Mouse (Mus musculus) lung, embryonic 16.5 days (tissue): ENCODE results near the gene Klhdc10. TPM values are rescaled to one million over a fixed set of nuclear protein-coding genes. Genes with fewer than 3 reads are reported as not detected.
A peak's percentile ranks its signal among the peaks of the same experiment; 100 is the strongest.

Experiments used
- ATAC-seq: fragments of 200-750 bp; cut with Nextera tagmentation; 2 replicates; pipeline ENCODE4 v1.8.0; 2017; ENCODE audit warnings: low read depth, mild to moderate bottlenecking, moderate library complexity
- H3K27ac ChIP-seq: fragments of 300-500 bp; sonication (generic); 2 replicates; pipeline ENCODE4 v1.5.1; 2014; ENCODE audit warnings: mild to moderate bottlenecking, control low read depth, low read length
- H3K27me3 ChIP-seq: fragments of 300-500 bp; sonication (generic); 2 replicates; pipeline ENCODE4 v1.6.1; 2014; ENCODE audit warnings: low read depth, low read length, mixed read lengths; ENCODE audit not compliant: control insufficient read depth, insufficient read depth
- H3K36me3 ChIP-seq: fragments of 300-500 bp; sonication (generic); 2 replicates; pipeline ENCODE4 v1.6.1; 2014; ENCODE audit warnings: low read length; ENCODE audit not compliant: control insufficient read depth, insufficient read depth
- H3K4me1 ChIP-seq: fragments of 300-500 bp; sonication (generic); replicated peaks from 2 replicates; pipeline ENCODE4 v1.6.1; 2014; ENCODE audit warnings: low read length, mixed read lengths; ENCODE audit not compliant: control insufficient read depth, insufficient read depth
- H3K4me2 ChIP-seq: fragments of 300-500 bp; sonication (generic); 2 replicates; pipeline ENCODE4 v1.6.1; 2014; ENCODE audit warnings: low read depth, low read length, control low read depth
- H3K4me3 ChIP-seq: fragments of 300-500 bp; sonication (generic); 2 replicates; pipeline ENCODE4 v1.5.1; 2014; ENCODE audit warnings: mild to moderate bottlenecking, low read length, control low read depth
- H3K9ac ChIP-seq: fragments of 300-500 bp; sonication (generic); 2 replicates; pipeline ENCODE4 v1.6.1; 2014; ENCODE audit warnings: low read length, control low read depth
- H3K9me3 ChIP-seq: fragments of 300-500 bp; sonication (generic); 2 replicates; pipeline ENCODE4 v1.6.1; 2016; ENCODE audit warnings: low read length; ENCODE audit not compliant: control insufficient read depth
- WGBS: fragments of 180-500 bp; shearing (Covaris S2); extraction: QIAGEN DNeasy Blood & Tissue Kit; methylation state at CpG from one replicate; pipeline ENCODE4 v1.1.7; 2014; 5-methylcytosine and 5-hydroxymethylcytosine counted together
- polyA plus RNA-seq: library from polyadenylated mRNA; unstranded; fragments of >200 nt; fragmentation: Nextera tagmentation; extraction: Ambion mirVana; gene quantifications from 2 replicates; pipeline ENCODE4 v1.2.1, GENCODE M21; 2015

Gene Klhdc10
- polyA plus RNA-seq, 1 experiment from 2014 or later = 22.6 TPM

- no peaks in the 10 kb centered on the region for H3K4me1 ChIP-seq
- H3K36me3 ChIP-seq = 0 out of 2 replicates have a peak, but pooled peaks cover 2% of the 10 kb centered on the region
- H3K4me3 ChIP-seq = no peak overlapping the region
- no peak for ATAC-seq
- 83% methylated on average over 2 of the region's 2 CpGs for WGBS
- H3K27ac ChIP-seq = no peak overlapping the region
- no peaks in the 10 kb centered on the region for H3K27me3 ChIP-seq
- no peak overlapping the region for H3K9ac ChIP-seq
- H3K9me3 ChIP-seq = no peaks in the 10 kb centered on the region
- no peak overlapping the region for H3K4me2 ChIP-seq
Observed at GRCm38 (mm10) chr6:30416126-30416525, 14.5 kb downstream of the Klhdc10 start.

- WGBS = 80% methylated on average over 7 of the region's 7 CpGs
- no peak overlapping the region for H3K9ac ChIP-seq
- no peaks in the 10 kb centered on the region for H3K9me3 ChIP-seq
- no peak overlapping the region for H3K27ac ChIP-seq
- H3K4me3 ChIP-seq = no peak overlapping the region
- H3K36me3 ChIP-seq = 0 out of 2 replicates have a peak, but pooled peaks cover 2% of the 10 kb centered on the region
- no peak overlapping the region for H3K4me2 ChIP-seq
- ATAC-seq = no peak
- H3K4me1 ChIP-seq = no peaks in the 10 kb centered on the region
- no peaks in the 10 kb centered on the region for H3K27me3 ChIP-seq
Observed at GRCm38 (mm10) chr6:30416801-30417200, 15.1 kb downstream of the Klhdc10 start.

DNA sequence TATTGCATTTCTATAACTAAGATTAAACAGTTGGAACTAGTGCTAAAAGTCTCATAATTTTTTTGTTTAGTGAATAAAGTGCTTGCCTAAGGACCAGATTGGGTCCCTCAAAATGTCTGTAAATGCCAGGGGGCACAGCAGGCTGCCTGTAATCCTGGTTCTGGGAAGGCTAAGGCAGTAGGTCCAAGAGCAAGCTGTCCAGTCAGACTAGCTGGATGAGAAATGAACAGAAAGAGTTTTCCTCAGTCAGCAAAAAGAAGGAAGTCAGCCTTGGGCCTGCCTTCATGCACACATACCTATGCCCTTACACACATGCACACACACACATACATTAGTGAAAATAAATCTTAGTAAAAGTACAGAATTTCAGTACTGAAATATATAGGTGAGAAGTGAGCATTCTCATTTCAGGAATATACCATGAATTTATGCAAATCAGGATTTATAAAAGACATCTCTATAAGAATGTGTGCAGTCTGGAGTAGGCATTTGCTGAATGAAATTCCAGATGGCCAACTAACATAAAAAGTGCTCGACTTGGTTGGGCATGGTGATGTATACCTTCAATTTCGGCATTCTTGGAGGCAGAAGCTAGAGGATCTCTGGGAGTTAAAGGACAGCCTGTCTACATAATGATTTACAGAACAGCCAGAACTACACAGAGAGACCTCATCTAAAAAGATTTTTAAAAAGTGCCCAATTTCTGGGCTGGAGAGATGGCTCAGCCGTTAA, 31.0 kb downstream of the Klhdc10 start:
- Histone ChIP-seq H3K4me1 (peaks cover 3% of the 10 kb centered on the region; the same call in 1 of the 2 replicates), H3K9me3 (no peaks in the 10 kb centered on the region), H3K4me2 (no peak overlapping the region), H3K27me3 (no peaks in the 10 kb centered on the region), H3K27ac (peak overlapping the region; percentile 31; the same call in 1 of the 2 replicates), H3K9ac (no peak overlapping the region), H3K36me3 (no peaks in the 10 kb centered on the region), H3K4me3 (no peak overlapping the region)
- 26% methylated on average over 3 of the region's 3 CpGs for WGBS
- no peak for ATAC-seq

GRCm38 (mm10) chr6:30436476-30436875, 34.8 kb downstream of the Klhdc10 start:
- no peaks in the 10 kb centered on the region for H3K9me3 ChIP-seq
- H3K27ac ChIP-seq = no peak overlapping the region
- no peak overlapping the region for H3K4me3 ChIP-seq
- H3K4me2 ChIP-seq = no peak overlapping the region
- H3K27me3 ChIP-seq = no peaks in the 10 kb centered on the region
- WGBS = 78% methylated on average over 3 of the region's 3 CpGs
- H3K9ac ChIP-seq = no peak overlapping the region
- no peak for ATAC-seq
- peaks cover 6% of the 10 kb centered on the region for H3K36me3 ChIP-seq
- peaks cover 3% of the 10 kb centered on the region; the same call in 1 of the 2 replicates for H3K4me1 ChIP-seq

- ATAC-seq = no peak
- H3K4me2 ChIP-seq = no peak overlapping the region
- no peaks in the 10 kb centered on the region for H3K9me3 ChIP-seq
- no peak overlapping the region for H3K4me3 ChIP-seq
- H3K27me3 ChIP-seq = no peaks in the 10 kb centered on the region
- WGBS = 42% methylated on average over 3 of the region's 3 CpGs
- H3K27ac ChIP-seq = no peak overlapping the region
- no peak overlapping the region for H3K9ac ChIP-seq
- H3K4me1 ChIP-seq = peaks cover 3% of the 10 kb centered on the region; the same call in 1 of the 2 replicates
- peaks cover 12% of the 10 kb centered on the region for H3K36me3 ChIP-seq
Observed at GRCm38 (mm10) chr6:30437054-30437453, 35.4 kb downstream of the Klhdc10 start.

GRCm38 (mm10) chr6:30439576-30439975, 37.9 kb downstream of the Klhdc10 start:
- H3K9ac ChIP-seq = no peak overlapping the region
- no peak overlapping the region for H3K4me2 ChIP-seq
- ATAC-seq = no peak
- H3K27ac ChIP-seq = no peak overlapping the region
- no peaks in the 10 kb centered on the region for H3K27me3 ChIP-seq
- no peaks in the 10 kb centered on the region for H3K9me3 ChIP-seq
- H3K4me3 ChIP-seq = no peak overlapping the region
- WGBS = 94% methylated on average over 10 of the region's 10 CpGs
- peaks cover 16% of the 10 kb centered on the region for H3K36me3 ChIP-seq
- no peaks in the 10 kb centered on the region for H3K4me1 ChIP-seq

DNA sequence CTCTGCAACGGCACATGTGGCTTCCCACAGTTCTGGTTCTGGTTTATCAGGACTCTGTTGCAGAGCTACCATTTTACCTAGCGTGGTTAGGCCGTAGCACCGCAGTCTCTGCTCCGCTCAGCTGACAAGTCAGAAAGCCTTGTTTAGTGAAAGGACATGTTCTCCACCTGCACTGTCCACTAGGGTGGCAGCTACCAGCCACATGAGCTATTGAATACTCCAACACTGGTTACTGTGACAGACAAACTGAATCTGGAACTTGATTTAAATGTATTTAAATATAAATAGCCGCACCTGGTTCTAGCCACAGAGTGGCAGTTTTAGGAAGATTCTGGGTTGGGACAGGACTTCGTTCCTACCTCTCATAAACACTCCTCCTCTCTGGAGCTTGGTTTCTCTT, 55.3 kb downstream of the Klhdc10 start:
- Histone ChIP-seq H3K9me3 (no peaks in the 10 kb centered on the region), H3K9ac (no peak overlapping the region), H3K4me3 (no peak overlapping the region), H3K4me2 (no peak overlapping the region), H3K27ac (no peak overlapping the region), H3K27me3 (no peaks in the 10 kb centered on the region), H3K36me3 (peaks cover 9% of the 10 kb centered on the region), H3K4me1 (peaks cover 25% of the 10 kb centered on the region)
- 96% methylated on average over 7 of the region's 7 CpGs for WGBS
- no peak for ATAC-seq

GRCm38 (mm10) chr6:30458626-30459025, 57.0 kb downstream of the Klhdc10 start:
- H3K4me1 ChIP-seq = peaks cover 34% of the 10 kb centered on the region
- no peak overlapping the region for H3K4me2 ChIP-seq
- no peak overlapping the region for H3K9ac ChIP-seq
- no peaks in the 10 kb centered on the region for H3K9me3 ChIP-seq
- H3K27me3 ChIP-seq = no peaks in the 10 kb centered on the region
- ATAC-seq = no peak
- H3K36me3 ChIP-seq = peaks cover 5% of the 10 kb centered on the region
- H3K27ac ChIP-seq = no peak overlapping the region
- WGBS = 79% methylated on average over 5 of the region's 5 CpGs
- no peak overlapping the region for H3K4me3 ChIP-seq

GRCm38 (mm10) chr6:30459056-30459747, 57.5 kb downstream of the Klhdc10 start:
- Histone ChIP-seq H3K36me3 (peaks cover 5% of the 10 kb centered on the region), H3K4me1 (peaks cover 34% of the 10 kb centered on the region), H3K4me3 (peak overlapping the region; percentile 56), H3K27me3 (no peaks in the 10 kb centered on the region), H3K4me2 (peak overlapping the region; percentile 81), H3K27ac (peak overlapping the region; percentile 90), H3K9me3 (no peaks in the 10 kb centered on the region), H3K9ac (peak overlapping the region; percentile 75)
- WGBS = 62% methylated on average over 16 of the region's 16 CpGs
- ATAC-seq = no peak
